Mouse (Mus musculus): ENCODE measurements around the gene Baiap2l1. TPM values are rescaled to one million over a fixed set of nuclear protein-coding genes. Genes with fewer than 3 reads are reported as not detected.

The Baiap2l1 gene
- polyA plus RNA-seq, 1 experiment from 2014 or later, result 2.1 TPM

DNA sequence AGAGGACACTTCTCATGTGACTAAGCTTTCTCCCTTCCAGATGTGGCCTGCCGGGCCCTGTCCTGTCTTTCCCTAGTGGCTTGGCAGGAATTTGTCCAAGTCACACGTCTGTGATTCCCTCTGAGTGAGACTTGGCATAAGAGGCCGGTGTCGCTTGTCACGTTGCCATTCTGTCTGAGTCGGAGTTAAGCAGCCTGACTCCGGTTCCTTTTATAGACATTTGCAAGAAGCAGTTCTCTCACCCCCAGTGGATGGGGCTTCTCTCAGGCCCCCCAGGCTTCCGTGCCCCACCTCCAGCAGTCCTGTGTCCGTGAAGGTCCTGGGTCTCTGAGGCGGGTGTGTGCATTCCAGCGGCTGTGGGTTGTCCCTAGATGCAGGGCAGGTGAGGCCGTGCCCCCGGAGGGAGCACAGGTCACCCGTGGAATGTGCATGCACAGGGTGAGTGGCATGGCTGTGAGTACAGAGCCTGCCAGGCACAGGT, 99.7 kb downstream of the Baiap2l1 start:
- Histone ChIP-seq H3K4me2 (replicated peaks) (peak overlapping the region; percentile 83), H3K9ac (peak overlapping the region; percentile 98), H3K4me3 (replicated peaks; ENCODE audit: low read length) (peak overlapping the region; percentile 93; the same call in 1 of the 2 replicates), H3K27ac (no peak overlapping the region), H3K4me1 (replicated peaks; ENCODE audit: control insufficient read depth, insufficient read depth, low read length) (peaks cover 37% of the 10 kb centered on the region), H3K36me3 (replicated peaks; ENCODE audit: control insufficient read depth, insufficient read depth) (peaks cover 30% of the 10 kb centered on the region), H3K9me3 (ENCODE audit: control insufficient read depth, low read length) (no peaks in the 10 kb centered on the region), H3K27me3 (ENCODE audit: control insufficient read depth, insufficient read depth, low read length) (no peaks in the 10 kb centered on the region)
- DNase-seq (ENCODE audit: low spot score) (no peak), ATAC-seq (ENCODE audit: low FRiP score) (no peak)
- 34% methylated on average over 14 of the region's 14 CpGs for WGBS

DNA sequence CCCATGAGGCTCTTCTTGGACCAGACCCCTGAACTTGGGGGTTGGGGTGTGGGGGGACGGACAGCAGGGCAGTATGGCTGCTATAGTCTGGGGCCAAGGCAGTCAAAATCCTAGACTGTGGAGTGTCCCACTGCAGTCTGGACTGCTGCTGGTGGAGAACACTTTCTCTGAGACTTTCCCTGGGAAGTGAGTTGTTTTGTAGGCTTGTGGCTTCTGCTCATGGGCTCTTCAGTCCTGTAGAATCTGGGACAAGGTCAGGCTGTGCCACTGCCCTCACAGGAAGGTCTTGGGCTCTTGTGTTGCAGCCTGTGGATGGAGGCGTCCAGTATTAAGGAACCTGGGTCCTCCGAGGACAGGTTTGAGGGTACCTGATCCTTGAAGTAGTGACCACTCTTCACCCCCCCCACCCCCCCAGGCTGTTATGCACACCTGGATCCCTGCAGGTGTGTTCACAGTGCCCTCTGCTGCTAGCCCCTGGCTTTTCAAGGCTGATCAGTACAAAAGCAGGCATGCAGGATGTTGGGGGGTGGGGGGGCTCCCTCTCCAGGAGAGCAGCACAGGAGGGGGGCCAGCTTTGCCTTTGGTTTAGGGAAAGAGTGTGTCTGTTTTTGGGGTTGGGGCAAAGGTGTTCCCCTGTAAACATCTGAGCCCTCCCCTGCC, 100.3 kb downstream of the Baiap2l1 start:
- 73% methylated on average over 3 of the region's 3 CpGs for WGBS
- peak overlapping the region; percentile 98 for H3K9ac ChIP-seq
- peaks cover 26% of the 10 kb centered on the region for H3K36me3 ChIP-seq (replicated peaks; ENCODE audit: control insufficient read depth, insufficient read depth)
- DNase-seq (ENCODE audit: low spot score) (no peak), ATAC-seq (ENCODE audit: low FRiP score) (no peak)
- H3K4me2 ChIP-seq (replicated peaks), result peak overlapping the region; percentile 83
- peaks cover 37% of the 10 kb centered on the region for H3K4me1 ChIP-seq (replicated peaks; ENCODE audit: control insufficient read depth, insufficient read depth, low read length)
- no peaks in the 10 kb centered on the region for H3K9me3 ChIP-seq (ENCODE audit: control insufficient read depth, low read length)
- no peak overlapping the region for H3K27ac ChIP-seq
- H3K4me3 ChIP-seq (replicated peaks; ENCODE audit: low read length), result peak overlapping the region; percentile 93
- H3K27me3 ChIP-seq (ENCODE audit: control insufficient read depth, insufficient read depth, low read length), result no peaks in the 10 kb centered on the region

DNA sequence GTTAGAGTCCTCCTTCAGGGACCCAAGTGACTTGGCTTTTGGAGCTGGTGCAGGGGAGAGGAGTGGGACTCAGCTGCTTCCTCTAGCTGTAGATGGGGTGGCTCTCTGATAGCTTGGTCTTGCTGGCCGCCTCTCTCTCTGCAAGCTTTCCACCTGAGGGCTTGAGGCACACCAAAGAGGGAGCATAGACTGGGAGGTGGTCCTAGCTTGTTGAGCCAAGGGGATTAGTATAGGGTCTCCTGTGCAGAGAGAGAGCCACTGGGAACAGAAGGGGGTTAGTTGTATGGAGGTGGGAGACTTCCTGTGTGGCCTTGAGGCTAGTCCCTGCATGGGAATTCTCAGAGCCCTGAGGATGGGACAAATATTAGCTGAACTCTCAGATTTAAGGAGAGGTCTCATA, 101.0 kb downstream of the Baiap2l1 start:
- H3K9ac ChIP-seq, result peak overlapping the region; percentile 98
- no peaks in the 10 kb centered on the region for H3K27me3 ChIP-seq (ENCODE audit: control insufficient read depth, insufficient read depth, low read length)
- DNase-seq (ENCODE audit: low spot score) (no peak), ATAC-seq (ENCODE audit: low FRiP score) (no peak)
- H3K36me3 ChIP-seq (replicated peaks; ENCODE audit: control insufficient read depth, insufficient read depth), result peaks cover 22% of the 10 kb centered on the region
- peak overlapping the region; percentile 83 for H3K4me2 ChIP-seq (replicated peaks)
- H3K4me1 ChIP-seq (replicated peaks; ENCODE audit: control insufficient read depth, insufficient read depth, low read length), result peaks cover 37% of the 10 kb centered on the region
- peak overlapping the region; percentile 93 for H3K4me3 ChIP-seq (replicated peaks; ENCODE audit: low read length)
- 36% methylated on average over 1 of the region's 1 CpGs for WGBS
- no peaks in the 10 kb centered on the region for H3K9me3 ChIP-seq (ENCODE audit: control insufficient read depth, low read length)
- peak overlapping the region; percentile 87; the same call in 1 of the 2 replicates for H3K27ac ChIP-seq

DNA sequence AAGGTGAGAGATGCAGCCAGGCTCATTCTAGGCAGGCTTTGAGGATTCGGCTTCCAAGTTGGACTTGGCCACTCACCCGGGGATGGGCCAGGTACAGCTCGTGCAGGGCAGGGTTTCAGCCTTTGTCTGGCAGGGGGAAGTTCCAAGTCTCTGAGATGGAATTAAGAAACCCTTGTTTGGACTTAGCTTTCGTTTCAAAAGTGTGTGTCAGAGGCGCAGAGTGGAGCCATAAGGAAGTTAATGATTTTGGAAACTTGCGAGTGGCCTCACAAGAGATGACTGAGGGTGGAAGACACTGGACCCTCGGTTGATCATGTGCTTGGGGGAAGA, 101.4 kb downstream of the Baiap2l1 start:
- peak overlapping the region; percentile 87 for H3K27ac ChIP-seq
- H3K4me1 ChIP-seq (replicated peaks; ENCODE audit: control insufficient read depth, insufficient read depth, low read length), result peaks cover 37% of the 10 kb centered on the region
- H3K9me3 ChIP-seq (ENCODE audit: control insufficient read depth, low read length), result no peaks in the 10 kb centered on the region
- peaks cover 19% of the 10 kb centered on the region for H3K36me3 ChIP-seq (replicated peaks; ENCODE audit: control insufficient read depth, insufficient read depth)
- 14% methylated on average over 7 of the region's 7 CpGs for WGBS
- DNase-seq (ENCODE audit: low spot score) (no peak), ATAC-seq (ENCODE audit: low FRiP score) (no peak)
- peak overlapping the region; percentile 83 for H3K4me2 ChIP-seq (replicated peaks)
- H3K9ac ChIP-seq, result peak overlapping the region; percentile 98
- peak overlapping the region; percentile 93 for H3K4me3 ChIP-seq (replicated peaks; ENCODE audit: low read length)
- H3K27me3 ChIP-seq (ENCODE audit: control insufficient read depth, insufficient read depth, low read length), result no peaks in the 10 kb centered on the region

- WGBS, result under 1% methylated on average over 40 of the region's 40 CpGs
- peak overlapping the region; percentile 83 for H3K4me2 ChIP-seq (replicated peaks)
- peak overlapping the region; percentile 98 for H3K9ac ChIP-seq
- H3K27me3 ChIP-seq (ENCODE audit: control insufficient read depth, insufficient read depth, low read length), result no peaks in the 10 kb centered on the region
- peak; percentile 51 for DNase-seq (ENCODE audit: low spot score)
- peaks cover 13% of the 10 kb centered on the region for H3K36me3 ChIP-seq (replicated peaks; ENCODE audit: control insufficient read depth, insufficient read depth)
- H3K4me1 ChIP-seq (replicated peaks; ENCODE audit: control insufficient read depth, insufficient read depth, low read length), result peaks cover 37% of the 10 kb centered on the region
- ATAC-seq (ENCODE audit: low FRiP score), result no peak; the same call in 1 of the 2 replicates
- no peaks in the 10 kb centered on the region for H3K9me3 ChIP-seq (ENCODE audit: control insufficient read depth, low read length)
- H3K4me3 ChIP-seq (replicated peaks; ENCODE audit: low read length), result peak overlapping the region; percentile 93
- peak overlapping the region; percentile 87 for H3K27ac ChIP-seq
Observed at GRCm38 (mm10) chr5:144255632-144256540, 102.0 kb downstream of the Baiap2l1 start.

DNA sequence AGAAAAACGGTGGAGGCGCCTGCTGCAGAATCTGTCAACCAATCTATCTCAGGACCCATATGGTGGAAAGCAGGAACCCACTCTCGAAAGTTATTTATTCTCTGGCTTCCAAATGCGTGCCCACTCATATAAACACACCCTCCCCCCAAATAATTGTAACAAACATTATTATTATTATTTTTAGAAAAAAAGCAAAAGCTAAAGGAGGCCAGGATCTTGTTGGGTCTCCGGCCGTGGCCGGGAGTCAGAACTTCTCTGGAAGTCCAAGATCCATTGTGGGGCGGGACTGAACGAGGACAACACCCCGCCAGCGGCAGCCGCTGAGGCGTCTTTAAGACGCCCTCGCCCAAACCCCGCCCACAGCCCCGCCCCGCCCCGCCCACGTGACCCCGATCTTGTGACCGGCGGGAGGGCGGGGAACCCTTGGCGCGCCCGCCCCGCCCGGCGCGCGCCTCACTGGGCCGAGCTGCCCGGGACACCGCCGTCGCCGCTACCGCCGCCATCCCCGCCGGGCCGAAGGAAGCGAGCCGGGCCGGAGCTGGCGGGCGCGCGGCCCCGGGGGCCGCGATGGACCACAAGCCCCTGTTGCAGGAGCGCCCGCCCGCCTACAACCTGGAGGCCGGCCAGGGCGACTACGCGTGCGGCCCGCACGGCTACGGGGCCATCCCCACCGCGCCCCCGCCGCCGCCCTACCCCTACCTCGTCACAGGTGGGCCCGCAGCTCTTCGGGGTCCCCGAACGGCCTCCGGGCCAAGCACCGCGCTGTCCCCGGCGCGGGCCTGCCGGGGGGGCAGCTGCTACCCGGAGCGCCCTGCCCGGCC, 102.9 kb downstream of the Baiap2l1 start:
- Histone ChIP-seq H3K4me3 (replicated peaks; ENCODE audit: low read length) (peak overlapping the region; percentile 93), H3K9me3 (ENCODE audit: control insufficient read depth, low read length) (no peaks in the 10 kb centered on the region), H3K4me2 (replicated peaks) (peak overlapping the region; percentile 83), H3K36me3 (replicated peaks; ENCODE audit: control insufficient read depth, insufficient read depth) (peaks cover 7% of the 10 kb centered on the region), H3K9ac (peak overlapping the region; percentile 98), H3K4me1 (replicated peaks; ENCODE audit: control insufficient read depth, insufficient read depth, low read length) (peaks cover 37% of the 10 kb centered on the region), H3K27ac (peak overlapping the region; percentile 87), H3K27me3 (ENCODE audit: control insufficient read depth, insufficient read depth, low read length) (no peaks in the 10 kb centered on the region)
- under 1% methylated on average over 76 of the region's 84 CpGs for WGBS
- DNase-seq (ENCODE audit: low spot score) (peak; percentile 84), ATAC-seq (ENCODE audit: low FRiP score) (peak; percentile 85)

DNA sequence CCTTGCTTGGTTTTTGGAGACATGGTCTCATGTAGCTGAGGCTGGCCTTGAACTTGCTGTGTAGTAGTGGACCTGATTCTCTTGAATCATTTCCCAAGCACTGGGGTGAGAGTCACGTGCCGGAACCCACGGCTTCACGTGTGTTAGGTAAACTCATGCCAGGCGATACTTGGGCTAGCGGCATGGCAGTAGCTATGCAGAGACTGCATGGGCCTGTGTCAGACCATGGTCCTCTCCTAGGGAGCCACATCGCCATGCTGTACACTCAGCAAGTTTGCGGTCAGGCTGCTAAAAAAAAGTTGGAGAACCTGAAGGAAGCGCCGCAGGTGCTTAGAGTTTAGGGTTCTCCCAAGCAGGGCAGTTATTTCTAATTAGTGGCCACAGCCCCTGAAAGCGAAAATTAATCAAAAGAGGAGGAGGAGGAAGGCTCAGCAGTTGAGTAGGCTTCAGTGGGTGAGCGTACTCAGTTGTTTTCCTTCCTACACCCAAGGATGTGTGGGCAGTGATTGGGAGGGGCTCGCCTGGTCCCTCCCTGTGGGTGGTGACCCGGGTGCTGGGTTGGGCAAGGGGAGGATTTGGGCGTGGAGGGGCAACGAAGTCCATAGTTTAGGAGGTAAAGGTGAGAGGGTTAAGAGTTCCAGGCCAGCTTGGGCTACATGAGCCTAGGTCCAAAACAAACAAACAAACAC, 103.6 kb downstream of the Baiap2l1 start:
- peak overlapping the region; percentile 83 for H3K4me2 ChIP-seq (replicated peaks)
- H3K27ac ChIP-seq, result no peak overlapping the region
- peaks cover 33% of the 10 kb centered on the region for H3K4me1 ChIP-seq (replicated peaks; ENCODE audit: control insufficient read depth, insufficient read depth, low read length)
- peak overlapping the region; percentile 98; the same call in 1 of the 2 replicates for H3K9ac ChIP-seq
- ATAC-seq (ENCODE audit: low FRiP score) (peak; percentile 2; the same call in 1 of the 2 replicates), DNase-seq (ENCODE audit: low spot score) (no peak)
- H3K36me3 ChIP-seq (replicated peaks; ENCODE audit: control insufficient read depth, insufficient read depth), result peaks cover 7% of the 10 kb centered on the region
- no peaks in the 10 kb centered on the region for H3K9me3 ChIP-seq (ENCODE audit: control insufficient read depth, low read length)
- H3K4me3 ChIP-seq (replicated peaks; ENCODE audit: low read length), result peak overlapping the region; percentile 93
- no peaks in the 10 kb centered on the region for H3K27me3 ChIP-seq (ENCODE audit: control insufficient read depth, insufficient read depth, low read length)
- 64% methylated on average over 16 of the region's 16 CpGs for WGBS

GRCm38 (mm10) chr5:144253212-144253611, 104.7 kb downstream of the Baiap2l1 start:
- no peak for ATAC-seq (ENCODE audit: low FRiP score)
- no peak overlapping the region for H3K4me2 ChIP-seq (replicated peaks)
- H3K27ac ChIP-seq, result no peak overlapping the region
- H3K27me3 ChIP-seq (ENCODE audit: control insufficient read depth, insufficient read depth, low read length), result no peaks in the 10 kb centered on the region
- no peak overlapping the region for H3K4me3 ChIP-seq (replicated peaks; ENCODE audit: low read length)
- 74% methylated on average over 4 of the region's 4 CpGs for WGBS
- H3K9me3 ChIP-seq (ENCODE audit: control insufficient read depth, low read length), result no peaks in the 10 kb centered on the region
- H3K36me3 ChIP-seq (replicated peaks; ENCODE audit: control insufficient read depth, insufficient read depth), result no peaks in the 10 kb centered on the region
- DNase-seq (ENCODE audit: low spot score), result no peak
- peaks cover 22% of the 10 kb centered on the region for H3K4me1 ChIP-seq (replicated peaks; ENCODE audit: control insufficient read depth, insufficient read depth, low read length)
- H3K9ac ChIP-seq, result no peak overlapping the region

Measured in hindbrain, embryonic 14.5 days (tissue).